Mouse (Mus musculus) gastrocnemius, postnatal 36 days (tissue): ENCODE data around the gene Plin2. TPM values are rescaled to one million over a fixed set of nuclear protein-coding genes. Genes with fewer than 3 reads are reported as not detected.
"Not testable (repeated sequence)": the region's sequence is repeated elsewhere in the genome, so short reads cannot be mapped to it uniquely, and the experiment has no call there.

ENCODE experiments used
- DNase-seq, 2 experiments: peaks; one replicate each; pipeline ENCODE4 v3.0.0; 2022
- intact Hi-C: fragments of 180-260 bp; cut with DNase I; formaldehyde crosslinking; loops from one replicate; pipeline ENCODE4 v1.15.1; 2025
- total RNA-seq, 2 experiments: library from RNA; stranded (reverse); gene quantifications; 2 replicates each; pipeline ENCODE4 v1.2.3; 2021

Gene Plin2
- total RNA-seq, 2 experiments from 2014 or later, result 51.7 to 54.1 TPM

DNA sequence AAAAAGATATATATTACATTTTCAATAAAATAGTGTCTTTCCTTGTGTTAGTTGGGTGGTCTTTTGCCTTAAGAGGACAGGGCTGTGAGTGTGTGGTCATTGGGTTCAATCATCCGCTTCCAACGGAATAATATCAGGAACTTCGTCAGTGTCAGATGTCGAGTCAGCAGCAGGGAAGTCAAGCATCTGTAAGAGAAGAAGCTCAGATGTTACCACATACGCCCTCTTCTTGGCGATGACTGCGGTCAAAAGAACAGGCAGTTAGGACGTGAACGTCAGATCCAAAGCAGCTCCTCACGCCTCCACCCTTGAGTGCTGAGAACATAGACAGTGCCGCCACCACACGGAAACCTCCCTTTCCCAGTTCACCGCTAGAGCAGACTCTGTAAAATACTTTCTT lies 21.5 kb downstream of the Plin2 start:
- intact Hi-C loops, DNase-seq: not testable (repeated sequence)

DNA sequence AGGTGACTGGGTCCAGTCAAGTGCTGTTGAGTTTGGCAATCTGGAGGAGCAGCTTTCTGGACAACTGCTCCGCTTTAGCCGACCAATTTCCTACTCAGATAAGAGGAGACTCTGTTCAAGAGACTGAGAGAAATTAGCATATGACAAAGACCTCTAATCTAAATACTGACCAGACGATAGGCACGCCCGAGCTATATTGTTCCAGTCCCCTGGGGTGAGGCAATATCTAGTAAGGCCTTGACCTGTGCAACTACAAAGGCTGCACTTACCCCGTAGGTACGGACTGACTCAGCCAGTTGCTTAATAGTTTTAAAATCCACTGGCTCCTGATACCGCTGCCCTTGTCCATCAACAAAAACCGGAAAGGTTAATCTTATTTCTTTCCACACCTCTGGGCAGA lies 32.3 kb downstream of the Plin2 start:
- intact Hi-C loops, DNase-seq: not testable (repeated sequence)

GRCm38 (mm10) chr4:86634873-86635272 lies 35.0 kb downstream of the Plin2 start:
- not testable (repeated sequence) for DNase-seq

GRCm38 (mm10) chr4:86634312-86634711 lies 35.5 kb downstream of the Plin2 start:
- intact Hi-C loops, DNase-seq: not testable (repeated sequence)

More at GRCm38 (mm10) chr4:86634873-86635272, 35.0 kb downstream of the Plin2 start:
- intact Hi-C loops, result not testable (repeated sequence)

- DNase-seq, intact Hi-C loops: not testable (repeated sequence)
These were observed 37.3 kb downstream of the Plin2 start for GRCm38 (mm10) chr4:86632556-86632955.

DNA sequence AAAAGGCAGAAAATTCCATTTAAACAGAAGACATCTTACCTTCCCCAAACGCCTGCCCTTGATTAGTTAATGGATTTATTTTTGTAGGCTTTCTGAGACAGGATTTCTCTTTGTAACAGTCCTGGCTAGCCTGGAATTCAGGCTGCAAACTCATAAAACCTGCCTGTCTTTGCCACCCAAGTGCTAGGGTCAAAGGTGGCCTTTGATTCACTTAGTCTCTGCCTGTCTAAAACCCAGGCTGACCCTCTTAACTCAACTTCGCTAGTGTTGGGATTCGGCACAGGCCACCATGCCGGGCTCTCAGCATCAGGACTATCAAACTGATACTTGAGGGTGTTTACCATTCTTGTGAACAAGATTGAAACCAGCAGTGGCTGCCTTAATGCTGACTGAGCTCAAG lies 38.0 kb downstream of the Plin2 start:
- intact Hi-C loops, result no loop called here
- no peak for DNase-seq

DNA sequence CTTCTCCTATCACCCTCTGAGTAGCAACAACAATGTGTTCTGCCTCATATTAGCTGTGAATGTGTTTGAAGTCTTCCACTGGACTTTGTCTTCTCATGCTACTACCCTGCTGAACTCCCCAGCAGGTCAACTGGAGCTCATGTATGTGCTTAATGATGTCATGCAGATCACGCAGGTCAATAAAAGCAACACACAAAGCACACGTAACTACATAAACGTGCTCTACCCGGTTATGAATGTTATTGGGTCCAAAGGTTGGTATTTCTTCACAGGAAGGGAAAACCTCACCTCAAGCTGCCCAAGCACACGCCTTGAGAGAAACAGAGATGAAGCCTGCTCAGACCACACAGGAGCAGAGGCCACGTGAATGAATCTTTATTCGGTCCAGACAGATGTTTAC lies 43.4 kb downstream of the Plin2 start:
- DNase-seq, intact Hi-C loops: not testable (repeated sequence)

DNA sequence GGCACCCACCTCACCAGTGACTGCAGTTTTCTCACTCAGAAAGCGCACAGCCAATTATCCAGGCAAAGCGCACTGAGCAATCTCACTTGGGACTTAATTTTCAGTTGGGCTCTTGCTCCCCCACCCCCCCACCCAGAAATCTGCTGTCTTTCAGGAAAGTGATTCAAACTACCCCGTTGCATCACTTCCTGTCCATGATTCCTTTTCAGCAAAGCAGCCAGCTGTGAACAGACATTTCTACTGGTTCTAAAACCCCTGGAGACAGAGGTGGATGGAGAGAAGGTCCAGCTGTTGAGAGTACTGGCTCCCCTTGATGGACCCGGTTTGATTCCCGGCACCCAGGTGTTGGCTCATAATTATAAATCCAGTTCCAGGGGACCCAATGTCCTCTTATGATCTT lies 44.4 kb downstream of the Plin2 start:
- DNase-seq, result no peak
- intact Hi-C loops, result no loop called here

DNA sequence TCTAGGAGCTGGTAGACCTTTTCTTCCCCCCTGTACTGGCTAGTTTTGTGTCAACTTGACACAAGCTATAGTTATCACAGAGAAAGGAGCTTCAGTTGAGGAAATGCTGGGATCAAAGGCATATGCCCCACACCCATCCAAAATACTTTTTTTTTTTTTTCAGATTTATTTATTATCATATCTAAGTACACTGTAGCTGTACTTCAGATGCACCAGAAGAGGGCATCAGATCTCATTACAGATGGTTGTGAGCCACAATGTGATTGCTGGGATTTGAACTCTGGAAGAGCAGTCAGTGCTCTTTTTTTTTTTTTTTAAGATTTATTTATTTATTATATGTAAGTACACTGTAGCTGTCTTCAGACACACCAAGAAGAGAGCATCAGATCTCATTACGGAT lies 47.3 kb downstream of the Plin2 start:
- intact Hi-C loops, DNase-seq: not testable (repeated sequence)

DNA sequence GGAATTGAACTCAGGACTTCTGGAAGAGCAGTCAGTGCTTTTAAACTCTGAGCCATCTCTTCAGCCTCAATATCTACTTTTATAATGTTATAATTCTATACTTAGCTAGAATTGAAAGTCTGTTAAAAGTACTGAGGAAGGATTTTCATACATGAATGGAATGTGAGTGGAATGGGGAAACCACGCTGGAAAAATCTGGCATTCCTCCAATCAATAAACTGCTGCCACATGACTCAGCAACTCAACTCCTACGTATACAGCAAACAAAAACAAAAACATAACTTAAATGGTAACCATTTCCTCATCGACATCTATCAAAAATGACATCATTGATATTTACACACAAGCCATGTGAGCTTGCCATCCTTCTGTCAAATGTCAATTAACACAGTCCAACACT lies 47.7 kb downstream of the Plin2 start:
- intact Hi-C loops, result no loop called here
- no peak for DNase-seq

- intact Hi-C loops, result no loop called here
- no peak for DNase-seq
These were observed 49.4 kb downstream of the Plin2 start for GRCm38 (mm10) chr4:86620506-86620905.

DNA sequence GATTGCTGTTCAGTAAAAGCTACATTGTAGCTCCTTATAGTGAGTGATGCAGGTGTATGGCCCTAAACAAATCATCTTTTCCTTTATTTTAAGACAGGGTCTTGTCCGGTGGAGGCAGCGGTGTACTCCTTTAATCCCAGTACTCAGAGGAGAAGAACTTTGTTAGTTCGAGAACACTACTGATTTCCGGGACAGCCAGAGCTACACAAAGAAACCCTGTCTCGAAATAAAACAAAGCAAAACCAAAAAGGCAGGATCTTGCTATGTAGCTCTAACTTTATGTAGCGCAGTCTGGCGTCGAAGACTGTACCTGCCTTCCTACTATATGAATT lies 57.6 kb downstream of the Plin2 start:
- intact Hi-C loops, result loop anchor here (2.0 to 5.0 kb wide), 2 partner anchors 35 to 85 kb away; partner anchors contain the start of gene Rraga

DNA sequence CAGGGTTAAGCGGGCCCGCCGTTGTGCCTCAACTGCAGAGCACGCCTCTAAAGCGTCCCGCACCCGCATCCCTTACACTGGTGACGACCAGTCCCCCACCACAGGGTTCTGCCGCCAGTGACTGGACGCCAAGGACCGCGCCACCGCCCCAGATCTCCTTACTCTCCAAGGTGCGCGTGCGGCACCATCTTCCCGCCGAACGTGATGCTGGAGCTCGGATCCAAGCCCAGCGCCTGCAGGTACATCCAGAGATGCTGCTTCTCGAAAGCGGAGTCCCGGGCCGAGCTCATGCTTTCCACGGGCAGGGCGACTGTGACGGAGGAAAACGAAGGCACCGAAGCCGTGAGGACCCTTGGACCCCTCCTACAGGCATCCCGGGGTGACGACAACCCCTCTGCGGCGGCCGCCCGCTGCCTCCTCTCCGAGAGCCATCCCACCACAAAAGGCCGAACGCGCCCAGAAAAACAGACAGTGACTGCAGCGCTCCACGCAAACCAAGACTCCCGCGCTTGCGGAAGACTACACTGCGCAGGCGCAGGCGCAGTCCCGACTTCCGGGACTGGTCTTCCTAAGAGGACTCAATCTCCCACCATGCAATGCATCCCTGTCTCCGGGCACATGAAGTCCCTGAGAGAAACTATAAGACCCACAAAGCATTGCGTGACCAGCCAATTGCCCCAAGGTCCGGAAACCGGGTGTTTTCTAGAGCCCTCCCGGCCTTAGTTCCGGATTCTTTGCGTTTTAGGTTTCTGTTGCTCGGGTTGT lies 58.2 kb downstream of the Plin2 start, which contains the start of gene Haus6:
Gene Haus6, minus strand, starts transcription at position 532 of the 765 bp plus-strand sequence.
- peak; percentile 81 to 84 for DNase-seq
- intact Hi-C loops, result loop anchor here (2.0 to 5.0 kb wide), 2 partner anchors 34 to 85 kb away; partner anchors contain the start of gene Rraga

More for the DNA sequence above, 57.6 kb downstream of the Plin2 start:
- no peak for DNase-seq

Other genes starting within 250 kb of the Plin2 start
- gene Saxo1, start 111.7 kb downstream of the Plin2 start, total RNA-seq, result not detected
- 10 to 100 TPM; 43.1 to 48.5 TPM for gene Rraga, start 94.4 kb downstream of the Plin2 start, total RNA-seq
- 1 to 10 TPM; 4.6 to 5.7 TPM for gene Haus6, start 58.0 kb downstream of the Plin2 start, total RNA-seq
- 10 to 100 TPM; 22.3 to 27.1 TPM for gene Dennd4c, start 78.5 kb upstream of the Plin2 start, total RNA-seq
- 100 to 1,000 TPM; 326 to 382 TPM for gene Rps6, start 187.4 kb upstream of the Plin2 start, total RNA-seq
- gene Acer2, start 204.3 kb upstream of the Plin2 start, total RNA-seq, result 1 to 10 TPM; 2.0 to 2.4 TPM